Mouse (Mus musculus): Measurements from ENCODE around the gene Prg2. TPM values are rescaled to one million over a fixed set of nuclear protein-coding genes. Genes with fewer than 3 reads are reported as not detected.

Gene Prg2
- not detected for polyA plus RNA-seq (2017; shearing (Covaris generic))

DNA sequence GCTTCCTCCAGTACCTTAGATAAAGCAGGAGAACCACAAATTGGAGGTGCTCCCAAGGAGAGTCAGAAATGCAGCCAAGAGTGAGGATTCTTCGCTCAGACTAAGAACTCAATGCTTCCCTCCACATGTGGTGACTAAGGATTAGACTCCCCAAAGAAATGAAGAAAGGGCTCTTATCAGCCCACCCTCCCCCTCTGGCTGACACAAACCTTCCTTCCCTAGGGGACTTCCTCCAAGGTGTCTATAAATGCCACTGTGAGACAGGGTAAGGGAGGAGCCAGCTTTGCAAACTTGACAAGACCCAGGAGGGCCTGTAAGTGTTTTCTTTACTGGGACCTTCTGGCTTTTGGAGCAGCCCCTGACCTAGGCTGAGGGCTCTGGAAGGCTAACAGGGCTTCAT lies at the start of gene Prg2:
Gene Prg2, plus strand, starts transcription at position 274 of the 400 bp plus-strand sequence.

DNA sequence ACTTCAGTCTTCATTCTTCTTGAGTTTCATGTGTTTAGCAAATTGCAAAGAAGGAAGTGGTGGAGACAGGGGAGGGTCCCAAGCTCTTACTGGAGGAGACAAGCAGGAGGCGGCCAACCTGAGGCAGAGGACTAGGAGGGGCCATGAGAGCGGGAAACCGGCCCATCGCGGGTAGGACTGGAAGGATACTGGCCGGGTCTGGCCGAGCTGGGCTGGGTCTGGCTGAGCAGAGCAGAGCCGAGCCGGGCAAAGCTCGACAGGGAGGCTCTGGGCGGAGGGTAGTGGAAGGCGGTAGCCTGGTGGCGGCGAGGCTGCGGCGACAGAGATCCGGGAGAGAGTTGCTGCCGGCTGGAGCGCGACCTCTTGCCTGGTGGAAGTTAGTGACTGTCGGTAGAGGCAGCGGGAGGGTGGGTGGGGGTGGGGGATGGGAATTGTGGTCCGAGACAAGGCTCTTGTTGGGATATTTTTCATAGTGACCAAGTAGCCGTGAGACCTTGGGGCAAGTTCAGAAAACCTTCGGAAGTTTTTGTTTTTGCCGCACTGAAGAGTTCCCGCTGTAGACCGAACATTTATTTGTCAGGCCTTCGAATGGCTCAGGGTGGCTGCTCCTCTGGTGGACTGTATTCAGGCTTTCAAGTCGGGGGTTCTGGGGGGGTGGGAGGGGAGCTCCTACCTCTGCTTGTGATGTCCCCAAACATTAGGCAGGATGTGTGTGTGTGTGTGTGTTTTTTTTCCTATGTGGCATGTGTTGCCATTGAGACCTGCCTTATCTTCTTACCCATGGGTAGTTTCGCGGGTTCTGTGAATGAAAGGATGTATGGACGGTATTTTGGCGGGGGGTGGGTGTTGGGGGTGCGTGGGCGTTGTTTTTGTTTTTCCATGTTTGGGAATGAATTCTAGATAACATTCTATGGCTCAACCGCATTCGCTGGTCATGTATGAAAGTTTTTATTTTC lies 43.5 kb upstream of the Prg2 start, which contains the start of gene Slc43a3:
Gene Slc43a3, plus strand, starts transcription at position 106 of the 956 bp plus-strand sequence.

DNA sequence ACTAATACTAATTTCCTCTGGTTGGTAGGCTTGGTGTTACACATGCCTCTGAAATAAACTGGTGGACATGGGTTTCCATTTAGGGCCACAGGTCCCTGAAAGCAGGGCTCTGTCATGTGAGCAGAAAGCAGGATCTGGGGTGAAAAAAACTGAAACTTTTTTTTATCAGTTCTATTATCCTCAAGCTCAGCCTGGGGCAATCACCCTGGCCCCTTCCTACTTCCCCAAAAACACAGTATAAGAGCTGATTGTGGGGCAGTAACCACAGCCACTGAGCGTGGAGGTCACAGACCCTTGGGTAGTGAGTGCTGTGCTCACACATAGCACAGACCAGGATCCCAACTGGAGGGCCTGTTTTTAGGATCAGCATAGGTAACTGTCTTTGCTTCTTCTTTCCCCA lies 7.7 kb downstream of the Prg2 start, which contains the start of gene Prg3:
Gene Prg3, plus strand, starts transcription at position 286 of the 400 bp plus-strand sequence.

Other genes with a start within 250 kb of the Prg2 start
- 0.55 TPM for gene Ypel4, start 246.4 kb upstream of the Prg2 start, polyA plus RNA-seq (2017; shearing (Covaris generic))
- not detected for gene Gm19426, start 236.8 kb upstream of the Prg2 start, polyA plus RNA-seq (2017; shearing (Covaris generic))
- gene Serping1, start 205.0 kb upstream of the Prg2 start, polyA plus RNA-seq (2017; shearing (Covaris generic)) = not detected
- gene Ube2l6, start 181.6 kb upstream of the Prg2 start, polyA plus RNA-seq (2017; shearing (Covaris generic)) = 32.8 TPM
- not detected for gene Smtnl1, start 157.8 kb upstream of the Prg2 start, polyA plus RNA-seq (2017; shearing (Covaris generic))
- 31.1 TPM for gene Timm10, start 153.5 kb upstream of the Prg2 start, polyA plus RNA-seq (2017; shearing (Covaris generic))
- 7.9 TPM for gene Slc43a1, start 141.6 kb upstream of the Prg2 start, polyA plus RNA-seq (2017; shearing (Covaris generic))
- not detected for gene Rtn4rl2, start 93.8 kb upstream of the Prg2 start, polyA plus RNA-seq (2017; shearing (Covaris generic))
- 6.5 TPM for gene Slc43a3, start 43.9 kb upstream of the Prg2 start, polyA plus RNA-seq (2017; shearing (Covaris generic))
- gene Prg3, start 7.8 kb downstream of the Prg2 start, polyA plus RNA-seq (2017; shearing (Covaris generic)) = 0.26 TPM
- gene Ssrp1, start 56.8 kb downstream of the Prg2 start, polyA plus RNA-seq (2017; shearing (Covaris generic)) = 203 TPM
- 0.55 TPM for gene P2rx3, start 57.0 kb downstream of the Prg2 start, polyA plus RNA-seq (2017; shearing (Covaris generic))
- gene Tnks1bp1, start 67.6 kb downstream of the Prg2 start, polyA plus RNA-seq (2017; shearing (Covaris generic)) = 17.8 TPM
- not detected for gene Aplnr, start 155.8 kb downstream of the Prg2 start, polyA plus RNA-seq (2017; shearing (Covaris generic))
- gene Lrrc55, start 216.7 kb downstream of the Prg2 start, polyA plus RNA-seq (2017; shearing (Covaris generic)) = not detected

Measured in CD4-positive, CD25-positive, alpha-beta regulatory T cell (primary cell).